Mouse (Mus musculus) kidney, adult 2 months (tissue): ENCODE measurements around the gene Ccdc106. TPM values are rescaled to one million over a fixed set of nuclear protein-coding genes. Genes with fewer than 3 reads are reported as not detected.
A peak's percentile ranks its signal among the peaks of the same experiment; 100 is the strongest.

ENCODE experiments used
- DNase-seq: peaks from one replicate; pipeline ENCODE4 v3.0.0; 2021
- H3K27ac ChIP-seq: fragments of 200-500 bp; 2 replicates; pipeline ENCODE4 v1.5.1; 2012; ENCODE audit warnings: low read depth, low read length, control low read depth, inconsistent platforms; ENCODE audit not compliant: insufficient read depth
- H3K27me3 ChIP-seq: fragments of 200-500 bp; replicated peaks from 2 replicates; pipeline ENCODE4 v1.6.1; 2012; ENCODE audit warnings: mild to moderate bottlenecking, moderate library complexity, low read length, inconsistent platforms; ENCODE audit not compliant: control insufficient read depth, insufficient read depth
- H3K36me3 ChIP-seq: fragments of 200-500 bp; 2 replicates; pipeline ENCODE4 v1.6.1; 2012; ENCODE audit warnings: mild to moderate bottlenecking, moderate library complexity, low read length, inconsistent platforms; ENCODE audit not compliant: control insufficient read depth, insufficient read depth
- H3K4me1 ChIP-seq: fragments of 200-500 bp; 2 replicates; pipeline ENCODE4 v1.6.1; 2011; ENCODE audit warnings: low read length; ENCODE audit not compliant: control insufficient read depth, insufficient read depth
- H3K4me3 ChIP-seq: fragments of 200-500 bp; 2 replicates; pipeline ENCODE4 v1.5.1; 2011; ENCODE audit warnings: mild to moderate bottlenecking, low read depth, low read length, control low read depth; ENCODE audit not compliant: insufficient read depth
- CTCF ChIP-seq: fragments of 200-500 bp; conservative IDR thresholded peaks from 2 replicates; pipeline ENCODE4 v1.5.1; 2011; ENCODE audit warnings: low read depth, mild to moderate bottlenecking, control low read depth, low read length, moderate library complexity, mixed read lengths; ENCODE audit not compliant: insufficient read depth, insufficient read length
- POLR2A ChIP-seq: fragments of 200-500 bp; IDR thresholded peaks from one replicate; pipeline ENCODE4 v1.6.1; 2011; ENCODE audit warnings: low read depth, low read length, control low read depth
- whole genome bisulfite sequencing: fragments of 180-500 bp; shearing (Covaris S2); methylation state at CpG from one replicate; pipeline ENCODE4 v1.1.7; 2018; 5-methylcytosine and 5-hydroxymethylcytosine counted together
- polyA plus RNA-seq: library from polyadenylated mRNA; depleted of rRNA; stranded (reverse); fragments of >200 nt; gene quantifications from 2 replicates; pipeline ENCODE4 v1.2.3, GENCODE M21; 2012

Gene Ccdc106
- polyA plus RNA-seq, 1 experiment = 2.3 TPM

DNA sequence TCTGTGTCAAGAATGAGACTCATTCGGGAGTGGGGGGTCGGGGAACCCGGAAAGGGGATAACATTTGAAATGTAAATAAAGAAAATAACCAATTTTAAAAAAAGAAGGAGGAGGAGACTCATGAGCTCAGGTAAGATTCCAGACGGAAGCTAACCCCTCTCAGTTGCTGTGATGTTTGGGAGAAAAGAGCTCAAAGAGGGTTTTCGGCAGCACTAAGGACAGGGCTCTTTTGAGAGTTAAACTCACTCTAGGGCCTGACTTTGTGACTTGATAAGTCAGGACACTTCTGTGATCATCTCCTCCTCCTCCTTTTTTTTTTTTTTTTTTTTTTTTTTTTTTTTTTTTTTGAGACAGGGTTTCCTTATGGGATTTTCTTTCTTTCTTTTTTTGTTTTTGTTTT is 18.6 kb downstream of the Ccdc106 start:
- DNase-seq = no peak
- no peaks in the 10 kb centered on the region for H3K36me3 ChIP-seq
- no peak for TF ChIP-seq CTCF
- TF ChIP-seq POLR2A = no peak
- H3K27me3 ChIP-seq = no peaks in the 10 kb centered on the region
- WGBS = 13% methylated on average over 5 of the region's 5 CpGs
- H3K27ac ChIP-seq = no peak overlapping the region; the same call in 1 of the 2 replicates
- peaks cover 3% of the 10 kb centered on the region; the same call in 1 of the 2 replicates for H3K4me1 ChIP-seq
- H3K4me3 ChIP-seq = no peak overlapping the region

DNA sequence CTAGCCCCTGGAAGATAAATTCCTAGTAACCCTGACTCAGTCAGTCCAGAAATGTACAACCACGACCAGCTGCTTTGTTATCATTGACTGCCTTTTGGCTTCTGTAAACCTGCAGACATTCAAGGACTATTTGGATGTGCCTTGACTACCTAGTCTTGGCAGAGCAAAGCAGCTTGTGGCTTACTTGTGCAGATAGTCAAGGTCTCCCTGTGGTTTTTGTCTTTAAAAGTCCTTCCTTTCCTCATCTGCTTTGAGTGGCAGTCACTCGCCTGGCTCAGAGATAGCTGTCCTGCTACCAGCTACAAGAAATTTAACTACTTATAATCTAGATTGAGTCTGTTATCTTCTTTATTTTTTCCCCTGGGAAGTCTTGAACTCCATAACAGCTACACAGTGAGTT is 24.6 kb downstream of the Ccdc106 start:
- Histone ChIP-seq H3K27ac (no peak overlapping the region), H3K4me1 (no peaks in the 10 kb centered on the region), H3K36me3 (no peaks in the 10 kb centered on the region), H3K27me3 (no peaks in the 10 kb centered on the region), H3K4me3 (no peak overlapping the region)
- TF ChIP-seq CTCF (no peak), POLR2A (no peak)
- WGBS = 76% methylated on average over 2 of the region's 2 CpGs
- DNase-seq = no peak

GRCm38 (mm10) chr7:5046112-5046511 is 25.8 kb downstream of the Ccdc106 start:
- WGBS = 72% methylated on average over 2 of the region's 2 CpGs
- Histone ChIP-seq H3K4me3 (no peak overlapping the region), H3K27me3 (no peaks in the 10 kb centered on the region), H3K27ac (no peak overlapping the region), H3K4me1 (peaks cover 3% of the 10 kb centered on the region; the same call in 1 of the 2 replicates), H3K36me3 (no peaks in the 10 kb centered on the region)
- DNase-seq = no peak
- TF ChIP-seq POLR2A = no peak
- TF ChIP-seq CTCF = no peak

- no peak overlapping the region for H3K27ac ChIP-seq
- H3K4me1 ChIP-seq = peaks cover 3% of the 10 kb centered on the region; the same call in 1 of the 2 replicates
- TF ChIP-seq POLR2A (no peak), CTCF (0 out of 2 replicates have a peak, but pooled peaks have one; percentile 2)
- no peaks in the 10 kb centered on the region for H3K27me3 ChIP-seq
- WGBS = 23% methylated on average over 2 of the region's 2 CpGs
- no peaks in the 10 kb centered on the region for H3K36me3 ChIP-seq
- peak; percentile 67 for DNase-seq
- no peak overlapping the region for H3K4me3 ChIP-seq
These were observed 27.0 kb downstream of the Ccdc106 start for GRCm38 (mm10) chr7:5047313-5047712.

DNA sequence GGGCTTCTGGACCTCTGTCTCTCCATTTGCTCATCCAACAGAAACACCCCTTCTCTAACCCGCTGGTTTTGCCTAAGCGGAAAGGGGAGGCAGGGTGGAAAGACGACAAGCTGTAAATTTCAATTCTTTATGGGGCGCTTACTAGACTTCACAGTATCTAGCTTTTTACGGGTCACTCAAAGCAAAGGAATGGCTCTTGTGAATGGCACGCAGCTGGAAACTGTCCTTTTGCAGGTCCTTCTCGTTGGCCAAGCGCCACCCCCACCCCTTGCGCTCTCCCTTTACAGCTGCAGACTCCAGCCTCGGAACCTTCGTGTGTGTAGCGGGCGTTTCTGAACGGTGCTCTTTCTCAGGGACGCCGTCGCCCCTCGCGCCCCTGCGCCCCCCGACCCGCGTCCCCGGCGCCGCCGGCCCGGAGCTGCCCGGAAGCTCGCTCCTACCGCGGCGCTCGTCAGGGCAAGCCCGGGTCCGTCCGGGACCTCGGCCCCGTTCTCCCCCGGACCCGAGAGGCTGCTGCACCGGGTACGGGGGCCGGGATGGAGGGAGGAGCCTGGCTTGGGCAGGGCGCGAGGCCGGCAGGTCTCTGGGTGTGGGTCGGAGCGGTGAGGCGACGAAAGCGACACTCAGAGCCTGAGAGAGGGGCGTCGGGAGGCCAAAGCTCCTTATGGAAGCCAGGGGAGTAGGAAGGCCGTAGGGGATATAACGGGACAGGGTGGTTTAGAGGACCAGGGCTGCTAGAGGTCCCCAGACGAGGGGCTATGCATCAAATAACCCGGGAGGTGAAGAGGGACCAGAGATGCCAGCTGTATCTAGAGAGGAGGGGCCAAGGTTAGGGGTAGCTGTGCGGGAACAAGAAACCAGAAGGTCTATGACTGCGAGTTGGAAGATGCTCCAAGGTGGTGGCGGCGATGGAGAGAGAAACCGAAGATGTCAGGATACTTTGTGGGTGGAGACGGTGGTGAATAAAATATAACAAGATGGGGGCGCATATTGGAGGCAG is 31.1 kb downstream of the Ccdc106 start, which contains the start of gene Zfp580:
TSS of gene Zfp580 (plus strand) at position 346 of the 1,000 bp plus-strand sequence.
- DNase-seq = peak; percentile 78
- peak; percentile 8 for TF ChIP-seq POLR2A
- no peak for TF ChIP-seq CTCF

GRCm38 (mm10) chr7:5052438-5052837 is 32.1 kb downstream of the Ccdc106 start:
- H3K27me3 ChIP-seq = peaks cover 1% of the 10 kb centered on the region; the same call in 1 of the 2 replicates
- TF ChIP-seq CTCF = no peak
- TF ChIP-seq POLR2A = no peak
- H3K4me1 ChIP-seq = peaks cover 5% of the 10 kb centered on the region; the same call in 1 of the 2 replicates
- H3K27ac ChIP-seq = no peak overlapping the region
- no peaks in the 10 kb centered on the region for H3K36me3 ChIP-seq
- WGBS = 8% methylated on average over 12 of the region's 12 CpGs
- H3K4me3 ChIP-seq = peak overlapping the region; percentile 15; the same call in 1 of the 2 replicates
- DNase-seq = no peak

More for the DNA sequence above, 31.1 kb downstream of the Ccdc106 start, which contains the start of gene Zfp580:
- Histone ChIP-seq H3K4me1 (peaks cover 5% of the 10 kb centered on the region; the same call in 1 of the 2 replicates), H3K27ac (peak within 1 kb of the TSS; percentile 42), H3K36me3 (no peaks in the 10 kb centered on the region), H3K4me3 (peak within 1 kb of the TSS; percentile 72), H3K27me3 (peaks cover 1% of the 10 kb centered on the region; the same call in 1 of the 2 replicates)
- 1% methylated on average over 61 of the region's 65 CpGs for WGBS

- H3K4me1 ChIP-seq = peaks cover 5% of the 10 kb centered on the region; the same call in 1 of the 2 replicates
- WGBS = 10% methylated on average over 45 of the region's 45 CpGs
- DNase-seq = no peak
- H3K27me3 ChIP-seq = peaks cover 1% of the 10 kb centered on the region; the same call in 1 of the 2 replicates
- no peaks in the 10 kb centered on the region for H3K36me3 ChIP-seq
- H3K27ac ChIP-seq = no peak overlapping the region
- TF ChIP-seq CTCF = no peak
- no peak for TF ChIP-seq POLR2A
- no peak overlapping the region for H3K4me3 ChIP-seq
These were observed 32.6 kb downstream of the Ccdc106 start for GRCm38 (mm10) chr7:5052931-5053343.
